Mouse (Mus musculus) right cerebral cortex, postnatal 4 days (tissue): ENCODE results near the gene Sept4.

ENCODE experiments used
- DNase-seq: peaks from one replicate; pipeline ENCODE4 v3.0.0-alpha.2; 2022

Gene Sept4

GRCm38 (mm10) chr11:87579713-87580112 lies 11.0 kb downstream of the Sept4 start:
- DNase-seq = no peak

- no peak for DNase-seq
Measured at GRCm38 (mm10) chr11:87580543-87581085, 11.9 kb downstream of the Sept4 start.

- no peak for DNase-seq
Measured at GRCm38 (mm10) chr11:87581161-87581865, 12.6 kb downstream of the Sept4 start.

GRCm38 (mm10) chr11:87581933-87582710 lies 13.4 kb downstream of the Sept4 start:
- DNase-seq = no peak

- DNase-seq = no peak
Measured at GRCm38 (mm10) chr11:87583291-87584034, 14.8 kb downstream of the Sept4 start.

GRCm38 (mm10) chr11:87584711-87585505 lies 16.2 kb downstream of the Sept4 start:
- DNase-seq = no peak

- no peak for DNase-seq
Measured at GRCm38 (mm10) chr11:87587211-87587874, 18.6 kb downstream of the Sept4 start.

- DNase-seq = no peak
Measured at GRCm38 (mm10) chr11:87589605-87590004, 20.9 kb downstream of the Sept4 start.

GRCm38 (mm10) chr11:87590841-87591525 lies 22.3 kb downstream of the Sept4 start:
- DNase-seq = peak; percentile 33

GRCm38 (mm10) chr11:87591526-87592353 lies 23.0 kb downstream of the Sept4 start, which contains the start of gene Mtmr4:
Mtmr4 (plus strand) TSS chr11:87592162.
- DNase-seq = peak; percentile 97

GRCm38 (mm10) chr11:87592354-87592695 lies 23.6 kb downstream of the Sept4 start:
- DNase-seq = no peak

- DNase-seq = no peak
Measured at GRCm38 (mm10) chr11:87592713-87593598, 24.3 kb downstream of the Sept4 start.

- DNase-seq = peak; percentile 78
Measured at GRCm38 (mm10) chr11:87595327-87595841, 26.7 kb downstream of the Sept4 start.

GRCm38 (mm10) chr11:87595976-87596375 lies 27.3 kb downstream of the Sept4 start:
- no peak for DNase-seq

GRCm38 (mm10) chr11:87596492-87596891 lies 27.8 kb downstream of the Sept4 start:
- DNase-seq = no peak

GRCm38 (mm10) chr11:87597061-87597460 lies 28.4 kb downstream of the Sept4 start:
- no peak for DNase-seq

- no peak for DNase-seq
Measured at GRCm38 (mm10) chr11:87599395-87600089, 30.8 kb downstream of the Sept4 start.

- no peak for DNase-seq
Measured at GRCm38 (mm10) chr11:87600322-87600853, 31.7 kb downstream of the Sept4 start.
